Mouse (Mus musculus) kidney, embryonic 16.5 days (tissue): ENCODE data around the gene Adamtsl5. TPM values are rescaled to one million over a fixed set of nuclear protein-coding genes. Genes with fewer than 3 reads are reported as not detected.
A peak's percentile ranks its signal among the peaks of the same experiment; 100 is the strongest.

ENCODE experiments used
- ATAC-seq: fragments of 200-750 bp; cut with Nextera tagmentation; 2 replicates; pipeline ENCODE4 v1.8.0; 2017; ENCODE audit warnings: moderate TSS enrichment; ENCODE audit not compliant: low FRiP score, low TSS enrichment
- H3K27ac ChIP-seq: fragments of 300-500 bp; sonication (generic); 2 replicates; pipeline ENCODE4 v1.5.1; 2014; ENCODE audit warnings: low read length
- H3K27me3 ChIP-seq: fragments of 300-500 bp; sonication (generic); 2 replicates; pipeline ENCODE4 v1.6.1; 2014; ENCODE audit warnings: low read length, control low read depth, mixed read lengths; ENCODE audit not compliant: insufficient read depth
- H3K36me3 ChIP-seq: fragments of 300-500 bp; sonication (generic); 2 replicates; pipeline ENCODE4 v1.6.1; 2014; ENCODE audit warnings: low read length, control low read depth, mixed read lengths; ENCODE audit not compliant: insufficient read depth
- H3K4me1 ChIP-seq: fragments of 300-500 bp; sonication (generic); 2 replicates; pipeline ENCODE4 v1.6.1; 2014; ENCODE audit warnings: low read length, control low read depth, mixed read lengths; ENCODE audit not compliant: insufficient read depth
- H3K4me2 ChIP-seq: fragments of 300-500 bp; sonication (generic); replicated peaks from 2 replicates; pipeline ENCODE4 v1.6.1; 2014; ENCODE audit warnings: low read depth, low read length
- H3K4me3 ChIP-seq: fragments of 300-500 bp; sonication (generic); 2 replicates; pipeline ENCODE4 v1.5.1; 2014; ENCODE audit warnings: mild to moderate bottlenecking, low read length
- H3K9ac ChIP-seq: fragments of 300-500 bp; sonication (generic); replicated peaks from 2 replicates; pipeline ENCODE4 v1.6.1; 2014; ENCODE audit warnings: low read length
- H3K9me3 ChIP-seq: fragments of 300-500 bp; sonication (generic); 2 replicates; pipeline ENCODE4 v1.6.1; 2016; ENCODE audit warnings: low read length, control low read depth
- WGBS: fragments of 180-500 bp; shearing (Covaris S2); extraction: QIAGEN DNeasy Blood & Tissue Kit; methylation state at CpG from one replicate; pipeline ENCODE4 v1.1.7; 2014; 5-methylcytosine and 5-hydroxymethylcytosine counted together
- polyA plus RNA-seq: library from polyadenylated mRNA; unstranded; fragments of >200 nt; fragmentation: Nextera tagmentation; extraction: Ambion mirVana; gene quantifications from 2 replicates; pipeline ENCODE4 v1.2.1, GENCODE M21; 2015

Gene Adamtsl5
- polyA plus RNA-seq, 1 experiment from 2014 or later = 4.8 TPM

GRCm38 (mm10) chr10:80314494-80315001, 33.7 kb downstream of the Adamtsl5 start:
- Histone ChIP-seq H3K9ac (no peak overlapping the region; the same call in 1 of the 2 replicates), H3K27me3 (peaks cover 68% of the 10 kb centered on the region), H3K4me2 (no peak overlapping the region), H3K9me3 (no peaks in the 10 kb centered on the region), H3K27ac (no peak overlapping the region), H3K4me3 (no peak overlapping the region), H3K36me3 (0 out of 2 replicates have a peak, but pooled peaks cover 4% of the 10 kb centered on the region), H3K4me1 (peaks cover 16% of the 10 kb centered on the region)
- WGBS = 42% methylated on average over 16 of the region's 16 CpGs
- ATAC-seq = no peak

GRCm38 (mm10) chr10:80313627-80314201, 34.5 kb downstream of the Adamtsl5 start:
- H3K9me3 ChIP-seq = no peaks in the 10 kb centered on the region
- H3K9ac ChIP-seq = peak overlapping the region; percentile 31; the same call in 1 of the 2 replicates
- ATAC-seq = no peak; the same call in 1 of the 2 replicates
- 40% methylated on average over 20 of the region's 20 CpGs for WGBS
- H3K4me1 ChIP-seq = peaks cover 13% of the 10 kb centered on the region; the same call in 1 of the 2 replicates
- H3K4me2 ChIP-seq = no peak overlapping the region
- H3K27me3 ChIP-seq = peaks cover 71% of the 10 kb centered on the region
- no peak overlapping the region for H3K27ac ChIP-seq
- no peak overlapping the region for H3K4me3 ChIP-seq
- H3K36me3 ChIP-seq = no peaks in the 10 kb centered on the region

- Histone ChIP-seq H3K4me2 (no peak overlapping the region), H3K9me3 (no peaks in the 10 kb centered on the region), H3K9ac (0 out of 2 replicates have a peak overlapping the region, but pooled peaks have one; percentile 16), H3K27ac (no peak overlapping the region), H3K27me3 (peaks cover 71% of the 10 kb centered on the region), H3K36me3 (no peaks in the 10 kb centered on the region), H3K4me3 (no peak overlapping the region), H3K4me1 (peaks cover 13% of the 10 kb centered on the region; the same call in 1 of the 2 replicates)
- WGBS = 63% methylated on average over 54 of the region's 54 CpGs
- no peak for ATAC-seq
Observed at GRCm38 (mm10) chr10:80312586-80313504, 35.4 kb downstream of the Adamtsl5 start.

GRCm38 (mm10) chr10:80311560-80311959, 36.7 kb downstream of the Adamtsl5 start:
- Histone ChIP-seq H3K4me3 (no peak overlapping the region), H3K27ac (no peak overlapping the region), H3K36me3 (no peaks in the 10 kb centered on the region), H3K4me2 (no peak overlapping the region), H3K9me3 (no peaks in the 10 kb centered on the region), H3K4me1 (peaks cover 13% of the 10 kb centered on the region; the same call in 1 of the 2 replicates), H3K27me3 (peaks cover 60% of the 10 kb centered on the region), H3K9ac (no peak overlapping the region)
- no peak for ATAC-seq
- WGBS = 86% methylated on average over 16 of the region's 16 CpGs

- H3K36me3 ChIP-seq = no peaks in the 10 kb centered on the region
- no peak overlapping the region for H3K27ac ChIP-seq
- H3K4me2 ChIP-seq = peak overlapping the region; percentile 48
- no peaks in the 10 kb centered on the region for H3K9me3 ChIP-seq
- 9% methylated on average over 25 of the region's 25 CpGs for WGBS
- peak overlapping the region; percentile 35 for H3K4me3 ChIP-seq
- peaks cover 15% of the 10 kb centered on the region for H3K4me1 ChIP-seq
- H3K27me3 ChIP-seq = peaks cover 48% of the 10 kb centered on the region
- no peak for ATAC-seq
- peak overlapping the region; percentile 31; the same call in 1 of the 2 replicates for H3K9ac ChIP-seq
Observed at GRCm38 (mm10) chr10:80304862-80305261, 43.4 kb downstream of the Adamtsl5 start.

- no peaks in the 10 kb centered on the region for H3K36me3 ChIP-seq
- H3K27ac ChIP-seq = no peak overlapping the region
- 21% methylated on average over 12 of the region's 12 CpGs for WGBS
- peak overlapping the region; percentile 31; the same call in 1 of the 2 replicates for H3K9ac ChIP-seq
- no peak for ATAC-seq
- H3K4me2 ChIP-seq = peak overlapping the region; percentile 48
- H3K4me1 ChIP-seq = peaks cover 15% of the 10 kb centered on the region
- peaks cover 50% of the 10 kb centered on the region for H3K27me3 ChIP-seq
- H3K9me3 ChIP-seq = no peaks in the 10 kb centered on the region
- H3K4me3 ChIP-seq = peak overlapping the region; percentile 35
Observed at GRCm38 (mm10) chr10:80304458-80304857, 43.8 kb downstream of the Adamtsl5 start.

- peak; percentile 57 for ATAC-seq
- Histone ChIP-seq H3K36me3 (no peaks in the 10 kb centered on the region), H3K27me3 (peaks cover 67% of the 10 kb centered on the region), H3K9ac (no peak overlapping the region), H3K4me1 (peaks cover 15% of the 10 kb centered on the region), H3K27ac (no peak overlapping the region; the same call in 1 of the 2 replicates), H3K4me2 (peak overlapping the region; percentile 23; the same call in 1 of the 2 replicates), H3K4me3 (no peak overlapping the region), H3K9me3 (no peaks in the 10 kb centered on the region)
- WGBS = 16% methylated on average over 9 of the region's 9 CpGs
Observed at GRCm38 (mm10) chr10:80302471-80302881, 45.7 kb downstream of the Adamtsl5 start.

- ATAC-seq = no peak
- H3K4me3 ChIP-seq = no peak overlapping the region
- no peaks in the 10 kb centered on the region for H3K9me3 ChIP-seq
- H3K9ac ChIP-seq = no peak overlapping the region
- peaks cover 68% of the 10 kb centered on the region for H3K27me3 ChIP-seq
- H3K4me2 ChIP-seq = peak overlapping the region; percentile 23; the same call in 1 of the 2 replicates
- no peak overlapping the region for H3K27ac ChIP-seq
- H3K4me1 ChIP-seq = peaks cover 15% of the 10 kb centered on the region
- WGBS = 51% methylated on average over 5 of the region's 5 CpGs
- no peaks in the 10 kb centered on the region for H3K36me3 ChIP-seq
Observed at GRCm38 (mm10) chr10:80302082-80302355, 46.2 kb downstream of the Adamtsl5 start.

GRCm38 (mm10) chr10:80301256-80302081, 46.7 kb downstream of the Adamtsl5 start:
- H3K4me1 ChIP-seq = peaks cover 15% of the 10 kb centered on the region
- H3K9me3 ChIP-seq = no peaks in the 10 kb centered on the region
- ATAC-seq = no peak
- 78% methylated on average over 10 of the region's 10 CpGs for WGBS
- no peak overlapping the region for H3K9ac ChIP-seq
- no peaks in the 10 kb centered on the region for H3K36me3 ChIP-seq
- no peak overlapping the region for H3K27ac ChIP-seq
- no peak overlapping the region for H3K4me2 ChIP-seq
- H3K4me3 ChIP-seq = no peak overlapping the region
- peaks cover 72% of the 10 kb centered on the region for H3K27me3 ChIP-seq
